Mouse (Mus musculus) MEL (cell line): ENCODE measurements around the gene Jpt1.

ENCODE experiments used
- BHLHE40 ChIP-seq: IDR thresholded peaks from 2 replicates; pipeline ENCODE4 v1.6.1; 2012; ENCODE audit warnings: low read depth, mild to moderate bottlenecking, inconsistent platforms, low read length, improper control_type of control experiment, borderline replicate concordance
- CTCF ChIP-seq, 3 experiments: IDR thresholded peaks in 2 of 3; conservative IDR thresholded peaks in 1 of 3; 2 replicates each; pipeline ENCODE4 v1.5.1; 2011 to 2012; ENCODE audit warnings: low read length in 3 of 3, low read depth in 2 of 3, mild to moderate bottlenecking in 2 of 3, improper control_type of control experiment in 1 of 3, inconsistent platforms in 1 of 3, mixed read lengths in 1 of 3, moderate library complexity in 1 of 3; ENCODE audit not compliant: control insufficient read depth in 1 of 3, insufficient read depth in 1 of 3, poor library complexity in 1 of 3, severe bottlenecking in 1 of 3
- E2F4 ChIP-seq: IDR thresholded peaks from 2 replicates; pipeline ENCODE4 v1.6.1; 2011; ENCODE audit warnings: low read depth, low read length, improper control_type of control experiment, borderline replicate concordance
- ELF1 ChIP-seq: IDR thresholded peaks from 2 replicates; pipeline ENCODE4 v1.6.1; 2014; ENCODE audit warnings: low read depth, mild to moderate bottlenecking, inconsistent platforms, low read length, improper control_type of control experiment, moderate library complexity
- HCFC1 ChIP-seq: IDR thresholded peaks from 2 replicates; pipeline ENCODE4 v1.6.1; 2012; ENCODE audit warnings: low read depth, mild to moderate bottlenecking, inconsistent platforms, low read length, improper control_type of control experiment, moderate library complexity
- MYC ChIP-seq: IDR thresholded peaks from 2 replicates; pipeline ENCODE4 v1.6.1; 2011; ENCODE audit warnings: low read depth, mild to moderate bottlenecking, low read length, improper control_type of control experiment, moderate library complexity
- POLR2A ChIP-seq, 2 experiments: IDR thresholded peaks; 2 replicates each; pipeline ENCODE4 v1.6.1; 2011 to 2012; ENCODE audit warnings: low read length in 2 of 2, mild to moderate bottlenecking in 2 of 2, control low read depth in 1 of 2, improper control_type of control experiment in 1 of 2, low read depth in 1 of 2, moderate library complexity in 1 of 2; ENCODE audit not compliant: control insufficient read depth in 1 of 2, insufficient read depth in 1 of 2, poor library complexity in 1 of 2
- RAD21 ChIP-seq: IDR thresholded peaks from 2 replicates; pipeline ENCODE4 v1.6.1; 2011; ENCODE audit warnings: mild to moderate bottlenecking, low read depth, low read length, improper control_type of control experiment

GRCm38 (mm10) chr11:115461846-115462242 is 52.3 kb downstream of the Jpt1 start:
- TF ChIP-seq MYC (no peak), POLR2A (IDR thresholded peaks at IDR 0.05; ENCODE audit: control insufficient read depth in 1 of 2, insufficient read depth in 1 of 2, low read depth in 1 of 2, low read length in 2 of 2, poor library complexity in 1 of 2) (no peak), CTCF (IDR thresholded peaks at IDR 0.05 in 2 of 3, conservative IDR thresholded peaks at IDR 0.05 in 1 of 3; ENCODE audit: control insufficient read depth in 1 of 3, insufficient read depth in 1 of 3, low read depth in 2 of 3, low read length in 3 of 3, poor library complexity in 1 of 3, severe bottlenecking in 1 of 3) (no peak), ELF1 (no peak), RAD21 (no peak), HCFC1 (no peak), BHLHE40 (no peak), E2F4 (no peak)
